Mouse (Mus musculus) T-cell, adult 66 days (primary cell): Measurements from ENCODE around the gene Olfr133. TPM values are rescaled to one million over a fixed set of nuclear protein-coding genes. Genes with fewer than 3 reads are reported as not detected.

Experiments
- total RNA-seq, 2 experiments: library from RNA; stranded (reverse); gene quantifications; 3 replicates in 1 of 2; 4 replicates in 1 of 2; pipeline ENCODE4 v1.2.4; 2023

Olfr133 gene
- not detected for total RNA-seq

DNA sequence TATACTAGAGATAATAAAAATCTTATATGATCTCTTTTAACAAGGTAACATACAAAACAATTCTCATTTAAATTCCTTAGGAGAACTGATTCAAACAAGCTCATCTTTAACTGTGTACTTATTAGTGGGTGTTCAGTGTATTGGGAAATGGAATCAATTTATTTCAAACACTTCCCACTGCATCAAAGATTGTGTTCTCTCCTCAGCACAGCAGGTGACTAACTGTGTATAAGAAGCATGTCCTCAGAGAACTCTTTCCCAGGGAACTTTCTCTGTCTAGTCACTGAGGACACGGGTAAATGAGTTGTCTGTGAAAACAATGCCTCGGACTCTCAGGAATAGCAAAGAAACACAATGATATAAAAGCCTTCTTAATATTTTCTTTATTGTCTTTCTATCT is at the start of gene Olfr133:
TSS of gene Olfr133 (plus strand) at position 301 of the 400 bp plus-strand sequence.

GRCm38 (mm10) chr17:38134426-38134825 is 10.7 kb upstream of the Olfr133 start, which contains the start of gene Olfr132:
Gene Olfr132 (minus strand): TSS chr17:38134526.

GRCm38 (mm10) chr17:38171088-38171487 is 26.0 kb downstream of the Olfr133 start, which contains the start of gene Olfr134:
Gene Olfr134 (plus strand): TSS chr17:38171388.

Other genes starting within 250 kb of the Olfr133 start
- gene Olfr127, start 244.8 kb upstream of the Olfr133 start, total RNA-seq: not detected
- gene Olfr128, start 224.7 kb upstream of the Olfr133 start, total RNA-seq: not detected
- gene Olfr761, start 192.2 kb upstream of the Olfr133 start, total RNA-seq: not detected
- gene Olfr129, start 85.2 kb upstream of the Olfr133 start, total RNA-seq: not detected
- not detected for gene Olfr130, start 81.4 kb upstream of the Olfr133 start, total RNA-seq
- gene Olfr131, start 56.6 kb upstream of the Olfr133 start, total RNA-seq: not detected
- gene Olfr132, start 10.8 kb upstream of the Olfr133 start, total RNA-seq: not detected
- not detected for gene Olfr134, start 26.1 kb downstream of the Olfr133 start, total RNA-seq
- gene Olfr135, start 59.1 kb downstream of the Olfr133 start, total RNA-seq: not detected
- not detected for gene Olfr138, start 115.8 kb downstream of the Olfr133 start, total RNA-seq
- not detected for gene Olfr137, start 162.3 kb downstream of the Olfr133 start, total RNA-seq
- not detected for gene Olfr136, start 184.6 kb downstream of the Olfr133 start, total RNA-seq